Mouse (Mus musculus) urinary bladder, adult 18-20 months (tissue): ENCODE measurements around the gene Mpzl2.

Experiments
- DNase-seq, 2 experiments: peaks; one replicate each; pipeline ENCODE4 v3.0.0; 2022; ENCODE audit warnings: low spot score in 2 of 2, mixed read lengths in 2 of 2

Mpzl2 gene

DNA sequence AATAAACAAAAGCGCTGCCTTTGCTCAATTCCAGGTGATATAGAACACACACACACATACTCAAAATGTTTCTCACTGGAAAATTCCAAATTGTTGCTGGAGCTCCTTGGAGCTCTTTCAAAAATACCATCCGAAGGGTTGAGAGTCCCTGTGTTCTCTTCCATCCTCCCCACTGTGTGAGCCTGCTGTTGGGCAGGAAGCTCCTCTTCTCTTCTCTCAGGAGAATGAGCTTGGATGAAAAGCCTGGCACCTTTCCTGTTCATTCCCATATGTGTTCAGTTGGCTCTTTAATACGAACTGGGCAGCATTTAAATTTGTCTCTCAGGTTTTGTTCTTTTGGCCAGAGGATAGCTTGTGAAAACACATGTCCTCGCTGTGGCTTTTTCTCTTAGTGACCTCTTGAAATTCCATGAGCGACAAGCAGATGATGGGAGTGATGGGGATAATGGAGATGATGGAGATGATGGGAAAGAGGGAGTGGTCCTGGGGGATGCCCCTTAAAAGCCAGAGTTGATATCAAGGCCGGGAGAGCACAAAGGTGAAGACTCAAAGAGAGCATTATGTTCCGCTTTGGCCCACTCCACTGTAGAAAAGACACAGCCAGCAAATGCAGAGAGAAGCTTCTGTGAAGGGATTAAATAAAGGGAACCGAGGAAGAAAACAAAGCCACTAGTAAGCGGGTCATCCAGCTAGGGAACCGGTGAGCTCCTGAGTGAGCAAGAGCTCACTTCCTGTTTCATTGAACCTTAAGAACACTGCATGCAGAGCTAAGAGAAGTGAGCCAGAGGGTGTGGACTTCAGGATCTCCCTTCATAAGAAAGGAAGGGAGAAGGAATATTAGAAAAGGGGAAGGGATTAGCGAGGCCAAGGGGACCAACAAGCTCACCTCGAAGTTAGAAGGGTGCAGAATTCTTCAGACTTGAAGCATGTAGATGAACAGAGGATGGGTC lies 46.4 kb downstream of the Mpzl2 start:
- DNase-seq = no peak

DNA sequence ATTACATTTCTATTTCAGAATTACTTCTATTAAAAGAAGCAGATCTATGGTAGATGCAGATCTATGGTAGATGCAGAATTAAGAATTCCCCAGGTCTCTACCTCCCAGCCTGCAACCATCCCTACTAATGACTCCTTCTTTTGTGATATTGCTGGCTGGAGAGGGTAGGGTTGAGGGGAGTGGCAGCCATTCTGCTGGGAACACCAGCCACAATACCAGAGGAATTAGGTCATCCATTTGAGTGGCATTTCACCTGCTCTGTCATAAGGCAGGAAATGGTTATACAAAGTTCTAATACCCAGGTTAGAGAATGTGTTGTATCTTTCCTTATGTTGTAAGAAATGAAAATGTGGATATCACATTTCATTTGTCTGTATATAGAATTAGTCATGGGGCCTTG lies 48.4 kb downstream of the Mpzl2 start:
- no peak for DNase-seq

DNA sequence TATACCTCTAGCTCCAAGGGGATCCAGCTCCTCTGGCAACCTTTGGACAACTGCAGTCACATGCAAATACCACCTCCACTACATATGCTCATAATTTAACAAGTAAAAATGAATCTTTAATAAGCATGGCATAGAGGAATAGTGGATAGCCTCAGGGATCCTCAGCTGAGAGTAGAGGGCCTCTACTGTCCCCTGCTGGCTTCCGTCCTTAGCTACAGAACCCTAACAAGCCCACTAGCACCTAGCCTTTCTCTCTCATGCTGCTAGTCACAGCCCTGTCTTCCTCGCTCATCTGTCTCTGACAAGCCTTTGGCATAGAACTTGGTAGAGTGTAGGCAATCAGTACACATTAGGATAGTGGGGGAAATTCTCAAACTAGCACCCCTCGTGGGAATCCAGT lies 51.2 kb downstream of the Mpzl2 start:
- DNase-seq = no peak

DNA sequence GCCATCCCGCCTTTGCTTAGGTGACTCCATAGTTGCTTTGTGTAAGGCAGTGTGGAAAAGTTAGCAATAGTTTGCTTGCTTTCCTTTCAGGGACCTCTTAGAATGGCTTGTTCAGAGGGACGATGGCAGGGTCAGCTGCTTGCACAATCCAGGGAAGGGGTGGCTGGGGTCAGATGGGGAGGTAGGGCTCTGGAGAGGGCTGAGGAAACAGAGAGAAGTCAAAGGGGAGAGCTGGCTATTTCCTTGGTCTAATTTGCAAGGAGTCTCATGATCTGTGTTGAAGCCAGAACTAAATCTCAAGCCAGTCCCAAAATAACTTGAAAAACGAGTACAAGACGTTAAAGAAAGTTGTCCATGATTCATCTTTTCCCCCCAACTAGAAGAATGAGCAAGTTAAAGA lies 53.0 kb downstream of the Mpzl2 start:
- peak in 1 of 2 experiments; percentile 5 for DNase-seq

DNA sequence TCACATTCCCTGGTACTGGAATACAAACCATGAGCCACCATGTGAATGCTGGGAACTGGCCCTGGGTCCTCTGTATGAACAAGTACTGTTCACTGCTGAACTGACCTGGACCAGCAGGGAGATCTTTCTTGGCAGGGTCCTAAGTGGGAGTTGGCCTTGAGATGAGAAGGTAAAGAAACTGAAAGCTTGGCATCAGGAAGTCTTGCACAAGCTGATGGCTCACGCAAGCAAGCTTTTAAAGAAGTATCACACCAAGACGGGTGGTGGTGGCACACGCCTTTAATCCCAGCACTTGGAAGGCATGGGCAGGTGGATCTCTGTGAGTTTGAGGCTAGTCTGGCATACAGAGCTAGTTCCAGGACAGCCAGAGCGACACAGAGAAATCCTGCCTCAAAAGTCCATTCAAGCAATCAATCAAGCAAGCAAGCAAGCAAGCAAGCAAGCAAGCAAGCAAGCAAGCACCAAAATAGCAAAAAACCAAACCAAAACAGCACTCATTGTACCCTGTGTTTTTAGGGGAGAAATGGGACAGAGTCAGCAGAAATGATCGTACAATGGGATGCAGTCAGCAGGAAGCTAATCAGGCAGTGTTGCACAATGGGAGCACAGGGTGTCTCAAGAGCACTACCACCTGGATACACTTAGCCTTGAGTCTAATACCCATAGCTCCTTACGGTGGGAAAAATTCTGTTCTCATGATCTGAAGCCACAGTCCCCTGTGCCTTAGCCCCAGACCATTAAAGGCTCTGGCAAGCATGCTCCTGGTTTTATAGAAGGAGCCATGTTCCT lies 55.7 kb downstream of the Mpzl2 start:
- DNase-seq = no peak

DNA sequence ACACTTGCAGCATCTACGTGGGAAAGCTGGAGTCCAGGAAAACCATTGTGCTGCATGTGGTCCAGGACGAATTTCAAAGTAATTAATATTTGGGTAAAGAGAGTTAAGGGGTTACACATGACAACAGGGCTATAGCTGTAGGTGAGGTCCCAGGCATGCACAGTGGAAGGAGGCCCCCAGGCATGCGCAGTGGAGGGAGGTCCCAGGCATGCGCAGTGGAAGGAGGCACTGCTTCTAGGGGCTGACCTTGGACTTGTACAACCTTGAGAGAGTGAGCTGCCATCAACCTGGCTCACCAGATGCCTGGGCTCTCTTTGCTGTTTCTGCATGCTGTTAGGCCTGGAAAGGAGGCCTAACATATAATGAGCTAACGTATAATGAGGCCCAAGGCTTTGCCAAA lies 58.3 kb downstream of the Mpzl2 start:
- DNase-seq = no peak

DNA sequence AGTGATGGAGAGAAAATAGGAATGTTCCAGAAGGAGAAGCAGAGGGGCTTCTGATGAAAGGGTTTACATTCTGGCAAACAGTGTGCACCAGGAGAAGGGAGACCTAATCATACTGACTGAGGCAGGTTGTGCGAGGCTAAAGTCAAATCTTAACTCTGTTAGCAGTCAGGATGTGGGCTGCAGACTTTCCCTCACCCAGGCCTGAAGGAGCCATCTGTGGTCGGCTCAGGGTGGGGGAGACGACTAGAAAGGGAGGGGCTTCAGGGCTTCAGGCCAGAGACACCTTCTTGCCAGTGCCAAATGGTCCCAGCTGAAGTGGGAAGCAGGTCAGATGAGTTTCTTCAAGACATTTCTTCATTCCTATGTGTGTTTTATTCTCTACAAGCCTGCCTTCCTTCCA lies 58.8 kb downstream of the Mpzl2 start:
- DNase-seq = no peak

DNA sequence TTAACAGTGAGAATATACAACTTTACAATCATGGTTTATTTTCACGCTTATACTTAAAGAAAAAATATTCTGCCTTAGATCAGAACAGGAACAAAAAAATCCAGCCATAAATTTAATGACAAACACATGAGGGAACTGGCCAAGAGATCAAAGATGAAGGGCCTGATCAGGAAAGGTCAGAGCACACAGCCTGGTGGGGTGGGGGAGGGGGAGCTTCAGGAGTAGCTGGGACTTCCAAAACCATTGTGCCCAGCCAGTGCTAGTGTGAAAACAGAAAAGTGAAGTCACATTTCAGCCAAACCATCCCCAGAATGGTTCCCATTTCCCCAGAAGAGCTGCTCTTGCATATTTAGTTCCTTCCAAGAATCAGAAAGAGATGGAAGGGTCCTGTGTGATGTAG lies 62.9 kb downstream of the Mpzl2 start:
- no peak for DNase-seq

DNA sequence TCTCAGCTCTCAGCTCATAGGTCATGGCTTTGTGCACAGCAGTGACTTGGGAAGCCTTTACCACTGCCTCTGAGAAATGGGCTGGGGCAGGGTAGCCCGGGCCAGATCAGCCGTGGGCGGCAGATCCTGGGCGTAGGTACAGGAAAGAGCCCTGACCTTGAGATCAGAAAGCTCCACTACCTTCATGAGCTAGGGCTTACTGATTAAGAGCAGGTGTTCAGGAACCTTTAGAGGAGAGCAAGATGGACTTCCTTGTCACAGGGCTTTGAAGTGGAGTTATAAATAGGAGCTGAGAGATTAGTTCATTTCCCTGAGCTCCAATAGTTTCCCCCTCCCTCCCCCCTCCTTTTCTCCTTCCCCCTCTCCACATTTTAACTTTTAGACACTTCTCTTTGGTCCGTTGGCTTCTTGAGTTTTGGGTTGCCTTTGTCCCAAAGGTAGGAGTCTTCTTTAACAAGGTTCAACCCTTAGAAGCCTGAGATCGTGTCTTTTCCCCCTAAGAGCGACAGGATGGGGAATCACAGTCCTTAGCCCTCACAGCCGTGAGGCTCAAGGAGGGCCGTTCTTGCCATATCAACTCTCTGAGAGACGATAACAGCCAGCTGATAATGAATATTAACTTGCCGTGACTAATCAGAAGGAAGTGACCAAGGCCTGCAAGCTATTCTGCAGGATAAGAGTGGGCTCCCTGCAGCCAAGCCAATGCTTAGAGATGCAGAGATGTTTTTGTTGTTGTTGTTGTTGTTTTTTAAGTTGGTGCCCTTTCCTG lies 63.8 kb downstream of the Mpzl2 start:
- no peak for DNase-seq
